Mouse (Mus musculus): ENCODE measurements around the gene Kcnk5. TPM values are rescaled to one million over a fixed set of nuclear protein-coding genes. Genes with fewer than 3 reads are reported as not detected.

Gene Kcnk5
- polyA plus RNA-seq, 1 experiment from 2014 or later: 12.0 TPM

DNA sequence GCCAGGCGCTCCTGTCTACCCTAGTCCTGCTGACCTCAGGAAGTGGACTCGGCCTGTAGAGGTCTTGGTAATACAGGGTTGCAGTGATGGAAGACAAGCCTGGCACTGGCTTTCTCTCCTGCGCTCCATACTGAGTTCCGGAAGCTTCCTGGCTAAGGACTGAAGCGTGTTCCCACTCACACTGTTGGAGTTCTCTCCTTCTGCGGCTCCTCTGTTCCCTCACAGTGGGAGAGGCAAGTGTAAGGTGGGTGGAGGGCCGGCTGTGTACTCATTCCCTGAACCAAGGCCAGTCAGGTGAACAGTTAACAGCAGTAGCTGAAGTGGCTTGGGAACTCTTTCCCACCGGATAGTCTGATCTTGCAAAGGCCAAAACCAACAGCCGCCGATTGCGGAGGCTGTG is 61.6 kb downstream of the Kcnk5 start:
- 97% methylated on average over 11 of the region's 11 CpGs for WGBS

DNA sequence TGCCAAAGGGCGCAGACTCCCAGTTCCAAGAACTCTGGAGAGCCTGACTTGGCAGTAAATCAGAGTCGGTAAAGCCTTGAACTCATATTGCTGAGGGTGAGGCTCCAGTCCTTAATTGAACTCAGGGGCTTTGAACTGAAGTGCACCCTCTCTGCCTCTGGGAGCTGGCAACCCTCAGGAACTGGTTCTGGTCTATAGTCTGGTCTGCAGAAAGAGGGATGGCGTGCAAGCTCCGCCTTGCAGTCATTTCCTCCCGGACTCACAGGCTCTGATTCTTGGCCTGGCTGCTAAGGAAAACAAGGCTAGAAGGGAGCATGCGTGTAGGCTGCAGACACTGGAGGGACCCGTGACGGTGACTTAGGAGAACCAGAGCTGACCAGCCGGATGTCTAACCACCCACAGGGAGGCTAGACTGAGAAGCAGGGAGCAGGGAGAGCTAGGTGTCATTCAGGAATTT is 65.4 kb downstream of the Kcnk5 start:
- TF ChIP-seq CTCF (IDR thresholded peaks at IDR 0.05; ENCODE audit: low read depth): peak; percentile 14; the same call in 1 of the 2 replicates
- peaks cover 7% of the 10 kb centered on the region; the same call in 1 of the 2 replicates for H3K4me1 ChIP-seq (replicated peaks; ENCODE audit: insufficient read depth, low read length)
- no peaks in the 10 kb centered on the region for H3K36me3 ChIP-seq (ENCODE audit: insufficient read depth, low read length)
- no peaks in the 10 kb centered on the region for H3K9me3 ChIP-seq (replicated peaks; ENCODE audit: low read length)
- H3K4me2 ChIP-seq (ENCODE audit: low read length): no peak overlapping the region
- DNase-seq (ENCODE audit: low spot score): peak; percentile 77
- no peaks in the 10 kb centered on the region for H3K27me3 ChIP-seq (ENCODE audit: insufficient read depth, low read length)
- H3K4me3 ChIP-seq (replicated peaks; ENCODE audit: low read depth, low read length): no peak overlapping the region
- peak; percentile 58 for ATAC-seq (replicated peaks; ENCODE audit: low FRiP score, low read depth)
- no peak overlapping the region for H3K27ac ChIP-seq
- H3K9ac ChIP-seq (ENCODE audit: low read depth, low read length): no peak overlapping the region
- WGBS: 19% methylated on average over 9 of the region's 9 CpGs

More for the DNA sequence above, 61.6 kb downstream of the Kcnk5 start:
- no peak overlapping the region for H3K4me2 ChIP-seq (ENCODE audit: low read length)
- peaks cover 7% of the 10 kb centered on the region; the same call in 1 of the 2 replicates for H3K4me1 ChIP-seq (replicated peaks; ENCODE audit: insufficient read depth, low read length)
- H3K27me3 ChIP-seq (ENCODE audit: insufficient read depth, low read length): no peaks in the 10 kb centered on the region
- ATAC-seq (replicated peaks; ENCODE audit: low FRiP score, low read depth) (no peak), DNase-seq (ENCODE audit: low spot score) (no peak)
- H3K9me3 ChIP-seq (replicated peaks; ENCODE audit: low read length): no peaks in the 10 kb centered on the region
- no peak overlapping the region for H3K9ac ChIP-seq (ENCODE audit: low read depth, low read length)
- no peak for TF ChIP-seq CTCF (IDR thresholded peaks at IDR 0.05; ENCODE audit: low read depth)
- H3K36me3 ChIP-seq (ENCODE audit: insufficient read depth, low read length): no peaks in the 10 kb centered on the region
- H3K4me3 ChIP-seq (replicated peaks; ENCODE audit: low read depth, low read length): no peak overlapping the region
- no peak overlapping the region for H3K27ac ChIP-seq

DNA sequence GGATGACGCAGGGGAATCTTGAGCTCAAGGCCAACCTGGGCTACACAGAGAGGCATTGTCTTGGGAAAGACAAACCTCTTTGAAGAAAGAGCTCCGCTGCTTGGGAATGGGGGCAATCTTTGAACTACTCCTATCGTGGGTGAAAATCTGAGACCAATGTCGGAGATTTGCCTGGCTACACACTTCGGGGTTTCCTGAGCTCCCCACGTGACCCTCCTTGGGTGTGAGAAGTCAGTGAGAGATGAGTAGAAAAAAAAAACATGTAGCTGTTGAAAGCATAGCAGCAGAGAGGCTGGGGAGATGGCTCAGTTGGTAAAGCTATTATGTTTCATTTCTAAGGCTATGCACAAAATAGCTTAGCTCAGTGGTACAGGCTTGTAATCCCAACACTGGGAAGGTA is 66.7 kb downstream of the Kcnk5 start:
- no peak overlapping the region for H3K4me2 ChIP-seq (ENCODE audit: low read length)
- DNase-seq (ENCODE audit: low spot score) (no peak), ATAC-seq (replicated peaks; ENCODE audit: low FRiP score, low read depth) (no peak)
- no peaks in the 10 kb centered on the region for H3K36me3 ChIP-seq (ENCODE audit: insufficient read depth, low read length)
- no peak for TF ChIP-seq CTCF (IDR thresholded peaks at IDR 0.05; ENCODE audit: low read depth)
- no peaks in the 10 kb centered on the region for H3K27me3 ChIP-seq (ENCODE audit: insufficient read depth, low read length)
- H3K9me3 ChIP-seq (replicated peaks; ENCODE audit: low read length): no peaks in the 10 kb centered on the region
- WGBS: 74% methylated on average over 6 of the region's 6 CpGs
- no peak overlapping the region for H3K4me3 ChIP-seq (replicated peaks; ENCODE audit: low read depth, low read length)
- no peak overlapping the region for H3K27ac ChIP-seq
- peaks cover 7% of the 10 kb centered on the region; the same call in 1 of the 2 replicates for H3K4me1 ChIP-seq (replicated peaks; ENCODE audit: insufficient read depth, low read length)
- H3K9ac ChIP-seq (ENCODE audit: low read depth, low read length): no peak overlapping the region

DNA sequence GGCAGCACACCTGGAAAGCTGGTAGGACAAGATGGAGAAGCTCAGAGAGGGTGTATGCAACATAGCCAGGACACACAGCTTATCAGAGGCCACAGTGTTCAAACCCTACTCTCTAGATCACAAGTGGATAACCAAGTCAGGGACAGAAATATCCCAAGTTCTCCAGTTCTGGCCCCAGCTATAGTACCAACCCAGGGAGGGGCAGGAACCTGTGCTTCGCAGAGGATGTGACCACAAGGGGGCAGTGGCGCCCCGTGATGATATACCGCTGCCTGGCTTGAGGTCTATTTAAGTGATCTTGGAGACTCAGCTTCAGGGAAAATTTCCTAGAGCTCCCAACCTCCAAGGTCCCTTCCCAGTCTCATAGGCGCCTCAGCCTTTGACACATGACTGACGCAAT is 67.6 kb downstream of the Kcnk5 start:
- WGBS: 6% methylated on average over 6 of the region's 6 CpGs
- Histone ChIP-seq H3K4me2 (ENCODE audit: low read length) (no peak overlapping the region), H3K9ac (ENCODE audit: low read depth, low read length) (no peak overlapping the region), H3K4me1 (replicated peaks; ENCODE audit: insufficient read depth, low read length) (peaks cover 7% of the 10 kb centered on the region; the same call in 1 of the 2 replicates), H3K27me3 (ENCODE audit: insufficient read depth, low read length) (no peaks in the 10 kb centered on the region), H3K27ac (no peak overlapping the region), H3K4me3 (replicated peaks; ENCODE audit: low read depth, low read length) (no peak overlapping the region), H3K9me3 (replicated peaks; ENCODE audit: low read length) (no peaks in the 10 kb centered on the region), H3K36me3 (ENCODE audit: insufficient read depth, low read length) (no peaks in the 10 kb centered on the region)
- ATAC-seq (replicated peaks; ENCODE audit: low FRiP score, low read depth) (no peak; the same call in 1 of the 2 replicates), DNase-seq (ENCODE audit: low spot score) (peak; percentile 93)
- TF ChIP-seq CTCF (IDR thresholded peaks at IDR 0.05; ENCODE audit: low read depth): peak; percentile 97

DNA sequence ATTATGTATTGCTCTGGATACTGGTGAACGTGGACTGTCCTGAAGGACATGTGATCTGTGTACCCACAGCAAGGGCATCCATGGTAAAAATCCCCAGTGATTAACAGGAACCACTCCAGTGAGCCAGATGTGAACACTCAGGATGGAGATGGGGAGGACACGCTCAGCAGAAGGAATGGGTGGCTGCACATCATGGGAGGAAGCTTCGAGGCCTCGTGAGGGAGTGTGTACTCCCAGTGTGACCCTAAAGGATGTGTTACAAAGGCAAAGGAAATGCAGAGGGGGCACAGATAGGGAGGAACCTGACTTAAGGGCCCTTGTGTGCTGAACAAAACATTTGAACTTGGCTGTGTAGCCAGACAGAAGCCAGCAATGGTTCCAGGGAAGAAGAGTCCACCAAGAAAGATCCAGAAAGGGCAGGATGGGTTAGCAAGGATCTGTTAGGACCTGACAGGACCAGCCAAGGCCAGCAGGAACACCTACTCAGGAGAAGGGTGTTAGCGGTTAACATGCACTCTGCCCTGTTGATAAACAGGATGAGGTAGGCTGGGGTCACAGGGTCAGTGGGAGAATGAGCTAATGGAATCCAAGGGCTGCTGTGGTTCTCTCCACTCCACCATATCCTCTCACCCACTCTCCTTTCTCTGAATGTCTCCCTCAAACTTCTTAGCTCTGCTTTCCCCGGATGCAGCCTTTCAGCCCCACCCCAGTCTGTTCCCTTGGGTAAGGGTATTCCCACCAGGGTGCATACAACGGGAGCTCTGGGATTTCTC is 68.2 kb downstream of the Kcnk5 start:
- Histone ChIP-seq H3K36me3 (ENCODE audit: insufficient read depth, low read length) (no peaks in the 10 kb centered on the region), H3K4me3 (replicated peaks; ENCODE audit: low read depth, low read length) (no peak overlapping the region), H3K4me1 (replicated peaks; ENCODE audit: insufficient read depth, low read length) (peaks cover 7% of the 10 kb centered on the region; the same call in 1 of the 2 replicates), H3K27me3 (ENCODE audit: insufficient read depth, low read length) (no peaks in the 10 kb centered on the region), H3K27ac (no peak overlapping the region), H3K4me2 (ENCODE audit: low read length) (no peak overlapping the region), H3K9ac (ENCODE audit: low read depth, low read length) (no peak overlapping the region), H3K9me3 (replicated peaks; ENCODE audit: low read length) (no peaks in the 10 kb centered on the region)
- 24% methylated on average over 7 of the region's 7 CpGs for WGBS
- TF ChIP-seq CTCF (IDR thresholded peaks at IDR 0.05; ENCODE audit: low read depth): no peak
- ATAC-seq (replicated peaks; ENCODE audit: low FRiP score, low read depth): peak; percentile 64
- DNase-seq (ENCODE audit: low spot score): peak; percentile 72

DNA sequence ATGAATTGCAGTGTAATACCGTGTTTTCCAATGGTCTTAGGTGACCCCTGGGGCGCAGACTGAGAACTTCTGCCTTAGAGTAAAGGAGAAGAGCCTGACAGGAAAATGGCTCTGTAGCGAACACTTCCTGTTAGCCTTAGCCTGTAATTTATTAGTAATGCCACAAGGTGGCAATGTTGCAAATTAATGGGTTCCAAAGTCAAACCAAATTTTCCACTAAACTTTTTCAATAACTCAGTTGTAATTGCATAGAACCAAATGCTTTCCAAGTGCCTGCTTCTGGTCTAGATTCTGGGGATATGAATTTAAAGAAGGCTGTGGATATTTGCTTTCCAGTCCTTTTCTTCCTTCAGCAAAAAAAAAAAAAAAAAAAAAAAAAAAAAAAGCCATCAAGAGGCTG is 69.4 kb downstream of the Kcnk5 start:
- Histone ChIP-seq H3K36me3 (ENCODE audit: insufficient read depth, low read length) (no peaks in the 10 kb centered on the region), H3K9me3 (replicated peaks; ENCODE audit: low read length) (no peaks in the 10 kb centered on the region), H3K4me3 (replicated peaks; ENCODE audit: low read depth, low read length) (no peak overlapping the region), H3K4me2 (ENCODE audit: low read length) (no peak overlapping the region), H3K9ac (ENCODE audit: low read depth, low read length) (no peak overlapping the region), H3K27me3 (ENCODE audit: insufficient read depth, low read length) (no peaks in the 10 kb centered on the region), H3K27ac (no peak overlapping the region), H3K4me1 (replicated peaks; ENCODE audit: insufficient read depth, low read length) (peaks cover 4% of the 10 kb centered on the region; the same call in 1 of the 2 replicates)
- 70% methylated on average over 3 of the region's 3 CpGs for WGBS
- DNase-seq (ENCODE audit: low spot score): no peak
- peak; percentile 35; the same call in 1 of the 2 replicates for TF ChIP-seq CTCF (IDR thresholded peaks at IDR 0.05; ENCODE audit: low read depth)
- ATAC-seq (replicated peaks; ENCODE audit: low FRiP score, low read depth): no peak
